Mouse (Mus musculus) erythroid progenitor cell, adult 5-6 weeks (primary cell): Measurements from ENCODE around the gene Glb1l. TPM values are rescaled to one million over a fixed set of nuclear protein-coding genes. Genes with fewer than 3 reads are reported as not detected.
"Not testable (repeated sequence)": the region's sequence is repeated elsewhere in the genome, so short reads cannot be mapped to it uniquely, and the experiment has no call there.

Experiments
- ATAC-seq: replicated peaks from 2 replicates; pipeline ENCODE4 v1.8.0; 2016; ENCODE audit warnings: moderate number of reproducible peaks, mild to moderate bottlenecking, moderate TSS enrichment, inconsistent platforms; ENCODE audit not compliant: poor library complexity, low FRiP score, severe bottlenecking
- total RNA-seq, 2 experiments: library from RNA; stranded (forward) in 1 of 2; stranded (reverse) in 1 of 2; fragments of 150-400 nt in 1 of 2; fragments of 186-747, 209-891 nt in 1 of 2; gene quantifications; 2 replicates each; pipeline versions ENCODE4 v1.2.3 to v1.2.4; 2015 to 2017; ENCODE audit warnings: low replicate concordance in 2 of 2

Gene Glb1l
- total RNA-seq, 2 experiments from 2014 or later: 14.2 to 23.9 TPM

GRCm38 (mm10) chr1:75232489-75232888 is 21.9 kb upstream of the Glb1l start:
- not testable (repeated sequence) for ATAC-seq

GRCm38 (mm10) chr1:75231664-75232152 is 21.1 kb upstream of the Glb1l start, which contains the start of gene A630095N17Rik:
A630095N17Rik (minus strand) TSS chr1:75232102.
- no peak for ATAC-seq

GRCm38 (mm10) chr1:75231224-75231623 is 20.6 kb upstream of the Glb1l start:
- no peak for ATAC-seq

DNA sequence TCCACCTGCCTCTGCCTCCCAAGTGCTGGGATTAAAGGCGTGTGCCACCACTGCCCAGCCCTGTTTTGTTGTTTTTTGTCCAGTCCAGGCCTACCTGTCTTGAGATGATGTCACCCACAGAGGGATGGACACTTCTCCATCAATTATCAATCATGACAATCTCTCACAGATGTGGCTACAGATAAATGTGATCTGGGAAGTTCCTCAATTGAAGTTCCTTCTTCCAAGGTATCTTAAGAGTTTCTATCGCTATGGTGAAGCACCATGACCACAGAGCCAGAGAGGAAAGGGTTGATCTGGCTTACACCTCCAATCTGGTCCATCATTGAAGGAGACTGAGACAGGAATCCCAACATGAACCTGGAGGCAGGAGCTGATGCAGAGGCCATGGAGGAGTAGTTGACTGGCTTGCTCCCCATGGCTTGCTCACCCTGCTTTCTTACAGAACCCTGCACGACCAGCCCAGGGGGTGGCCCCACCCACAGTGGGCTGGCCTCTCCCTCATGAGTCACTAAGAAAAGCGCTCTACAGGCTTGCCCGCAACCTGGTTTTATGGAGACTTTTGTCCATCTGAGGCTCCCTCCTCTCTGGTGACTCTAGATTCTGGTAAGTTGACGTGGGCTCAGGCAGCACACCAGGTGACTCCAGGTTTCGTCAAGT is 19.9 kb upstream of the Glb1l start:
- no peak for ATAC-seq

DNA sequence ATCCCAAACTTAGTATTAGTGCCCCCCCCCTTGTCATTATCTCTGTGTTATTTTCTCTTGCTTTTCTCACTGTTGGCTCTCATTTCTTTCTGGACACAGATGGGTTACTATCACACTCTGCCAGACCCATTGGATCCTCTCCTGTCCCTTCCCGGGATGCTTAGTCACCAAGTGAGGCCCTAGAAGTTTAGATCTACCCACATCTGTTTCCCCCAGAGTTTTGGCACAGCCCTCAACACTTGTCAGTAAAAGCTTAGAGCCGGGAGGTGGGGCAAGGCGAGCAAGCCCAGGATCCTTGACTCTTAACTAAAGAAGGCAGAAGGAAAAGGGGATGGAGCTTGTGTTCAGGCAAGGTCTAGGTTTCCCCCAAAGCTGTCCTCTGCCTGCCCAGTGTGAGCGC is 18.5 kb upstream of the Glb1l start:
- peak; percentile 81 for ATAC-seq

DNA sequence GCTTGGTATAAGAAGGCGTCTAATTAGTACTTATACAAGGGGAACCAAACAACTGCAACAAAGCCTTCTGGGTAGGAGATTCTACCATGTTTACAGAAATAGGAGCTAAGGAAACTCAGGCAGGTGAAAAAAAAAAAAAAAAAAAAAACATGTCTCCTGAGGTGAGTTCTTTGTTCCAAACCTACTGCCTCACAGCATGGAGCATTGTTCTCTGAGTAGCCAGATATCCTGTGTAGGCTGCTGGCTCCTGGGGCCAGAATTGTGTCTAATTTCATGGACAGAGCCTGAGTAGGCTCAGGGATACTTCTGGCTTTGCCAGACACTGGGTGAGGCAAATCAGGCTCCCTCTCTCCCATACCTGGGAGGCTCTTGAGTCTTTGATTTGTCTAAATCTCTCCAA is 17.0 kb upstream of the Glb1l start:
- no peak for ATAC-seq

GRCm38 (mm10) chr1:75226138-75226537 is 15.5 kb upstream of the Glb1l start:
- ATAC-seq: no peak

DNA sequence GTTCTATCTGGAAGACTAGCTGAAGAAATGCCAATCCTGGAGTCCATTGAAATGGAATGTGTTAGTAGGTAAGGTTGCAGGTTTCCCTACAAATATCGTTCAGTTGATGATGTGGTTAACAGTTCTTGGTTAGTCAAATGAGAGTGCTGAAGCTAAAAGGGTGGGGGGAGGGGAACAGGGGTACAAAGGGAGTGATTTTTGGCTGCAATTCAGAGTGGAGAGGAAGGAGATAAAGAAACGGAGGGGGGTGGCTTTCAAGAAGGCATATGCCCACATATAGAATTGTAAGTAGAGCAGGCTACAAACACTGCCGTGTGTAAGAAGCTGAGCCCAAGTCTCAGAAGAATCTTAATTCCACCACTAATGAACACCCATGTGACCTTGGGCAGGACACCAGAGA is 14.9 kb upstream of the Glb1l start:
- no peak for ATAC-seq

GRCm38 (mm10) chr1:75223532-75223931 is 12.9 kb upstream of the Glb1l start:
- ATAC-seq: no peak

DNA sequence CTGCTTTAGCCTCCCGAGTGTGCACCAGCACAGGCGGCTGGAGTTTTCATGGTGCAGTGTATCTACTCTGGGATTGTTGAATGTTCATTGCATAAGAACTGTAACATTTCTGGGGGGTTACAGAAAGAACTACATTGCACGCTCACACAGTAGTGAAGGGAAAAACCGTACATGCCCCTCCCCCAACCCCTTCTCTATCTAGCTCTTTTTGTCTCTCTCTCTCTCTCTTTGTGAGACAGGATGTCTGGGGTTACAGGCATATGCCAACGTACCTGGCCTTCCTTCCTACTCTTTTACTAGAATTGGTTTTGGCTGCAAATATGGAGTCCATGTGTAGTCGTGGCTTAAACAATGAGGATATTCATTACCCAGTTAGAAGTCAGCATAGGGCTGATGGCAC is 12.3 kb upstream of the Glb1l start:
- ATAC-seq: no peak

- ATAC-seq: no peak
These were observed 10.9 kb upstream of the Glb1l start for GRCm38 (mm10) chr1:75221538-75221937.

- peak; percentile 7; the same call in 1 of the 2 replicates for ATAC-seq
These were observed 8.9 kb upstream of the Glb1l start, which contains the start of gene Tuba4a for GRCm38 (mm10) chr1:75219531-75219930. Tuba4a (minus strand) TSS chr1:75219865.

- ATAC-seq: peak; percentile 79
These were observed 8.5 kb upstream of the Glb1l start for GRCm38 (mm10) chr1:75219078-75219477.

- peak; percentile 65 for ATAC-seq
These were observed 7.8 kb upstream of the Glb1l start for GRCm38 (mm10) chr1:75218227-75219001.

GRCm38 (mm10) chr1:75217893-75218226 is 7.2 kb upstream of the Glb1l start:
- no peak for ATAC-seq

- ATAC-seq: peak; percentile 62
These were observed 6.4 kb upstream of the Glb1l start for GRCm38 (mm10) chr1:75216797-75217585.

GRCm38 (mm10) chr1:75215785-75216184 is 5.2 kb upstream of the Glb1l start:
- no peak for ATAC-seq

DNA sequence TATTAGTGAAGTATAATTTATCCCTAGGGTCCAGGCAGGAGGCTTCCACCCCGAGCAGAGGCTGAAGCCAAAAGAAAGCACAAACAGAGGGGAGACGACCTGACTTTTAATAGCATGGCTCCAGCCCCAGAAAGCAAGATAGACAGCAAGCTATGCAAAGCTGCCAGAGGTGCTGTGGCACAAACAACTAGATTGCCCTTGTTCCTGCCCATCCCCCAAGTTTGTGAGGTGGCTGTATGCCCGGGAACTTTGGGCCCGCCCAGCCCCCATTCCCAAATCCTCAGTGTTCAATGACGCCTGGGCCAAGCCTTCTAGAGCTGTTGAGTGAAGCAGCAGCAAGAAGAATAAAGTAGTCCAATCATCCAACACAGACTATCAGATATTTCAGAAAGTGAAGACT is 4.3 kb upstream of the Glb1l start:
- no peak for ATAC-seq

DNA sequence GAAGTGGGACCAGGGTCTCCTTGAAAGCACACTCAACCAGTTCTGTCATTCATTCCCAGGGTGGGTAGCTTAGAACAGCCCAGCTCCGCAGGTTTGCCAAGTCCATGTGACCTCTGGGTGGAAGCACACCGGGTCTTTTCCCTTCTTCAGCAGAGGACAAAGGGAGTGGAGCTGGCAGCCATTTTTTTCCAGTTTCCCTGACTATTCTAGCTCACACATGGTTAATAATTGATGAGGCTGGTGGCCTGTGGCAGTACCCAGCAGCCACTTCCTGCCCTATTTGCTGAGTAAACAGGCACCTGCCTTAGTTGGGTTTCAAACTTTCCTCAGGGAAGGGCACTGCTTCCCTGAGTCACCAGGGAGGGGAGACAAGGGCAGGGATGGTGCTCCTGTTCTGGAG is 3.8 kb upstream of the Glb1l start:
- no peak for ATAC-seq

DNA sequence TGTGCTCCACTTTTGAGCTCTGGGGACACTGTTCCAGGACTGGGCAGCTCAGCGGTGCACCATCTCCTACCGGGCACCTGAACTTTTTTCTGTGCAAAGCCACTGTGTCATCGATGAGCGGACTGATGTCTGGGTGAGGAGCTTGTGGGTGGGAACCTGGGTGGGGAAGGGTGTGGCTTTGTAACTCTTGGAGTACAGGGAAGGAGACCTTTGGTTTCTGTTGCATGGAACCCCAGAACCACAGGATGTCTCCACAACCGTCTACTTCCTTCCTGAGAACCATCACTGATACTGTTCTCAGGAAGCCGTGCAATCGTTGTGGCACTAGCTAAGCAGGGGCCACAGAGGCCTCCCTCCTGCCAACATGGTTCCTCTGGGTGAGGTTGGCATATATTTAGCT is 2.5 kb upstream of the Glb1l start:
- 0 out of 2 replicates have a peak, but pooled peaks have one; percentile 15 for ATAC-seq
